Mouse (Mus musculus): ENCODE measurements around the gene Elof1. TPM values are rescaled to one million over a fixed set of nuclear protein-coding genes. Genes with fewer than 3 reads are reported as not detected.
A peak's percentile ranks its signal among the peaks of the same experiment; 100 is the strongest.

The Elof1 gene
- polyA plus RNA-seq, 1 experiment from 2014 or later, result 99.4 TPM

GRCm38 (mm10) chr9:22098993-22099696, 17.8 kb downstream of the Elof1 start, which contains the start of gene Cnn1:
Gene Cnn1 (plus strand): TSS chr9:22099216.
- Histone ChIP-seq H3K4me2 (replicated peaks; ENCODE audit: low read depth) (peak within 1 kb of the TSS; percentile 31), H3K4me1 (replicated peaks; ENCODE audit: control insufficient read depth, insufficient read depth, low read length) (no peaks in the 10 kb centered on the region), H3K9me3 (ENCODE audit: control insufficient read depth) (no peaks in the 10 kb centered on the region), H3K4me3 (ENCODE audit: low read depth, low read length) (peak within 1 kb of the TSS; percentile 7), H3K9ac (ENCODE audit: low read depth, low read length) (peak within 1 kb of the TSS; percentile 23; the same call in 1 of the 2 replicates), H3K27me3 (replicated peaks; ENCODE audit: control insufficient read depth, insufficient read depth, low read length) (peaks cover 20% of the 10 kb centered on the region), H3K36me3 (ENCODE audit: control insufficient read depth, insufficient read depth) (no peaks in the 10 kb centered on the region), H3K27ac (ENCODE audit: low read depth, low read length) (no peak within 1 kb of the TSS)
- WGBS, result 5% methylated on average over 14 of the region's 14 CpGs
- TF ChIP-seq CTCF (IDR thresholded peaks at IDR 0.05; ENCODE audit: low read depth), result no peak
- ATAC-seq, result no peak

GRCm38 (mm10) chr9:22095854-22096307, 21.1 kb downstream of the Elof1 start:
- WGBS, result 1% methylated on average over 24 of the region's 24 CpGs
- Histone ChIP-seq H3K4me3 (ENCODE audit: low read depth, low read length) (peak overlapping the region; percentile 26), H3K4me2 (replicated peaks; ENCODE audit: low read depth) (peak overlapping the region; percentile 64), H3K27me3 (replicated peaks; ENCODE audit: control insufficient read depth, insufficient read depth, low read length) (peaks cover 23% of the 10 kb centered on the region), H3K9ac (ENCODE audit: low read depth, low read length) (peak overlapping the region; percentile 27; the same call in 1 of the 2 replicates), H3K9me3 (ENCODE audit: control insufficient read depth) (no peaks in the 10 kb centered on the region), H3K36me3 (ENCODE audit: control insufficient read depth, insufficient read depth) (no peaks in the 10 kb centered on the region), H3K4me1 (replicated peaks; ENCODE audit: control insufficient read depth, insufficient read depth, low read length) (no peaks in the 10 kb centered on the region), H3K27ac (ENCODE audit: low read depth, low read length) (no peak overlapping the region)
- peak; percentile 65 for ATAC-seq
- TF ChIP-seq CTCF (IDR thresholded peaks at IDR 0.05; ENCODE audit: low read depth), result peak; percentile 86

DNA sequence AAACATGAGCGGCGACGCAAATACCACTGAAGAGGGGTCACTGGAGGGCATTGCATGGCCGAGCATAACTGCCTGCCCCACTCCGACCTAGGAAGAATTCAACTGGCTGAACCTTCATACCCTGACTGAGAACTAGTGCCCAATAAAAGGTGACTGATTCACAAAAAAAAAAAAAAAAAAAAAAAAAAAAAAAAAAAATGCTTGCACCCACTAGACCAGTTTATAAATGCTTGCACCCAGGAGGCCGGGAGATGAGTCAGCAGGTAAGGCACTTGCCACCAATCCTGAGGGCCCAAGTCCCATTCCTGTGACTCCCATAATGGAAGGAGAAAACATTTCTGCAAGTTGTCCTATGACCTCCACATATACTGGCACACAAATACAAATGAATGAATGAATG, 24.2 kb downstream of the Elof1 start:
- no peak for TF ChIP-seq CTCF (IDR thresholded peaks at IDR 0.05; ENCODE audit: low read depth)
- no peak for ATAC-seq
- WGBS, result 79% methylated on average over 6 of the region's 6 CpGs

GRCm38 (mm10) chr9:22089986-22090385, 27.0 kb downstream of the Elof1 start:
- no peak overlapping the region for H3K27ac ChIP-seq (ENCODE audit: low read depth, low read length)
- H3K27me3 ChIP-seq (replicated peaks; ENCODE audit: control insufficient read depth, insufficient read depth, low read length), result 0 out of 2 replicates have a peak, but pooled peaks cover 3% of the 10 kb centered on the region
- no peaks in the 10 kb centered on the region for H3K9me3 ChIP-seq (ENCODE audit: control insufficient read depth)
- ATAC-seq, result no peak
- 82% methylated on average over 7 of the region's 7 CpGs for WGBS
- H3K36me3 ChIP-seq (ENCODE audit: control insufficient read depth, insufficient read depth), result no peaks in the 10 kb centered on the region
- H3K4me1 ChIP-seq (replicated peaks; ENCODE audit: control insufficient read depth, insufficient read depth, low read length), result no peaks in the 10 kb centered on the region
- H3K4me3 ChIP-seq (ENCODE audit: low read depth, low read length), result no peak overlapping the region
- no peak overlapping the region for H3K4me2 ChIP-seq (replicated peaks; ENCODE audit: low read depth)
- TF ChIP-seq CTCF (IDR thresholded peaks at IDR 0.05; ENCODE audit: low read depth), result no peak
- no peak overlapping the region for H3K9ac ChIP-seq (ENCODE audit: low read depth, low read length)

More for the DNA sequence above, 24.2 kb downstream of the Elof1 start:
- Histone ChIP-seq H3K36me3 (ENCODE audit: control insufficient read depth, insufficient read depth) (no peaks in the 10 kb centered on the region), H3K4me2 (replicated peaks; ENCODE audit: low read depth) (no peak overlapping the region), H3K27ac (ENCODE audit: low read depth, low read length) (no peak overlapping the region), H3K4me3 (ENCODE audit: low read depth, low read length) (no peak overlapping the region), H3K27me3 (replicated peaks; ENCODE audit: control insufficient read depth, insufficient read depth, low read length) (0 out of 2 replicates have a peak, but pooled peaks cover 3% of the 10 kb centered on the region), H3K9me3 (ENCODE audit: control insufficient read depth) (no peaks in the 10 kb centered on the region), H3K9ac (ENCODE audit: low read depth, low read length) (no peak overlapping the region), H3K4me1 (replicated peaks; ENCODE audit: control insufficient read depth, insufficient read depth, low read length) (no peaks in the 10 kb centered on the region)

DNA sequence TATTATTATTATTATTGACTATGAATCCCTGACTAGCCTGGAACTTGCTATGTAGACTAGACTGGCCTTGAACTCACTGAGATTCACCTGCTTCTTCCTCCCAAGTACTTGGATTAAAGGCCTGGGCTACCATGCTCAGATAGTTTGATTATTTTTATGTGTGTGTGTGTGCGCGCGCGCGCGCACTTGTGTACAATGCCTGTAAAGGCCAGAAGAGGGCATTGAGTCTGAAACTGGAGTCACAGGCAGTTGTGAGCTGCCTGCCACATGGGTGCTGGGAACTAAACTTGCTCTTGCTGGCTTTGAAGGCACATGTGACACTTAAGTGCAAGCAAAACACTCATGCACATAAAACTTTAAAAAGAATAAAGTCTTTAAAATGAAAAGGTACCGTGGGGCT, 27.7 kb downstream of the Elof1 start:
- Histone ChIP-seq H3K27me3 (replicated peaks; ENCODE audit: control insufficient read depth, insufficient read depth, low read length) (0 out of 2 replicates have a peak, but pooled peaks cover 3% of the 10 kb centered on the region), H3K4me2 (replicated peaks; ENCODE audit: low read depth) (no peak overlapping the region), H3K4me3 (ENCODE audit: low read depth, low read length) (no peak overlapping the region), H3K9ac (ENCODE audit: low read depth, low read length) (no peak overlapping the region), H3K9me3 (ENCODE audit: control insufficient read depth) (no peaks in the 10 kb centered on the region), H3K36me3 (ENCODE audit: control insufficient read depth, insufficient read depth) (no peaks in the 10 kb centered on the region), H3K27ac (ENCODE audit: low read depth, low read length) (no peak overlapping the region), H3K4me1 (replicated peaks; ENCODE audit: control insufficient read depth, insufficient read depth, low read length) (no peaks in the 10 kb centered on the region)
- ATAC-seq, result no peak
- over 99% methylated on average over 7 of the region's 7 CpGs for WGBS
- TF ChIP-seq CTCF (IDR thresholded peaks at IDR 0.05; ENCODE audit: low read depth), result no peak

DNA sequence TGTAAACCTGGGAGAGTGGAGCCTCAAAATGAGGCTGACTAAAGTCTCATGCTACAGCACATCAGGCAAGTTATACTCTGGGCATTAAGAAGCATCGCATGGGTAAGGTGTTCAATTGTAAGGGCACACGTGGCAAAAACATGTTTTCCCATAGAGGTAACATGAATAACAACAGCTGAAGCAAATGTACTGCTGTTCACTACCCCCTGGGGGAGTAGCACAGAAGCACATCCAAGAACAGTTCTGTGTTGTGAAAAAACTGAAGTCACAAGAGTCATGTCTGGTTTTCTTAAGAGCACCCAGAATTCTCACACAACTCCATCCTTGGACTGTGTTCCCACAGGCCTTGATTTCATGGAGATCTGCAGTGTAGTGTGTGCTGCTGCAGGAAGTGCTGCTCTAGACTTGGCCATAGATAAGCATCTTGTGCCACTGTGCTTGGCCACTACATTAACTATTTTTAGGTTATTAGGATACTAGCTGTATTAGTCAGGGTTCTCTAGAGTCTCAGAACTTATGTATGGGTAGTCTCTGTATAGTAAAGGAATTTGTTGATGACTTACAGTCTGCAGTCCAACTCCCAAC, 29.8 kb downstream of the Elof1 start:
- H3K4me3 ChIP-seq (ENCODE audit: low read depth, low read length), result no peak overlapping the region
- WGBS, result 83% methylated on average over 2 of the region's 2 CpGs
- H3K27me3 ChIP-seq (replicated peaks; ENCODE audit: control insufficient read depth, insufficient read depth, low read length), result no peaks in the 10 kb centered on the region
- no peak overlapping the region for H3K9ac ChIP-seq (ENCODE audit: low read depth, low read length)
- no peak for TF ChIP-seq CTCF (IDR thresholded peaks at IDR 0.05; ENCODE audit: low read depth)
- H3K27ac ChIP-seq (ENCODE audit: low read depth, low read length), result no peak overlapping the region
- H3K4me2 ChIP-seq (replicated peaks; ENCODE audit: low read depth), result no peak overlapping the region
- no peaks in the 10 kb centered on the region for H3K9me3 ChIP-seq (ENCODE audit: control insufficient read depth)
- ATAC-seq, result no peak
- H3K36me3 ChIP-seq (ENCODE audit: control insufficient read depth, insufficient read depth), result no peaks in the 10 kb centered on the region
- no peaks in the 10 kb centered on the region for H3K4me1 ChIP-seq (replicated peaks; ENCODE audit: control insufficient read depth, insufficient read depth, low read length)

All from intestine, postnatal 0 days (tissue).